Mouse (Mus musculus) Patski (cell line): ENCODE measurements around the gene Znhit3. TPM values are rescaled to one million over a fixed set of nuclear protein-coding genes. Genes with fewer than 3 reads are reported as not detected.
A peak's percentile ranks its signal among the peaks of the same experiment; 100 is the strongest.

Experiments
- ATAC-seq: fragments of 100-300 bp; one replicate; pipeline ENCODE4 v1.8.0; 2021
- CTCF ChIA-PET: fragments of 350-600 bp; sonication (Branson Sonifier 250); formaldehyde crosslinking; loops from one replicate; lab custom pipeline; 2022; ENCODE audit warnings: inconsistent platforms; lab: Charles Lee
- POLR2A ChIA-PET: fragments of 350-600 bp; sonication (Branson Sonifier 250); formaldehyde crosslinking; loops from one replicate; lab custom pipeline; 2022; ENCODE audit warnings: antibody characterized with exemption, inconsistent platforms; lab: Charles Lee
- DNase-seq: peaks from one replicate; pipeline ENCODE4 v3.0.0-alpha.2; 2011; ENCODE audit warnings: low read depth, low spot score
- H3K27me3 ChIP-seq: fragments of 371-371 bp; one replicate; pipeline ENCODE4 v1.5.1; 2021
- CTCF ChIP-seq: fragments of 100-300 bp; IDR thresholded peaks from one replicate; pipeline ENCODE4 v1.5.1; 2021
- in situ Hi-C: fragments of 300-500 bp; cut with MboI; formaldehyde crosslinking; loops from 3 replicates; pipeline ENCODE4 v1.11.1; 2018; ENCODE audit warnings: low pct_unique_long_range_greater_than_20kb, mixed read lengths
- polyA plus RNA-seq: library from polyadenylated mRNA; unstranded; gene quantifications from one replicate; pipeline ENCODE4 v1.2.3, GENCODE M21; 2021

The Znhit3 gene
- 18.7 TPM for polyA plus RNA-seq

DNA sequence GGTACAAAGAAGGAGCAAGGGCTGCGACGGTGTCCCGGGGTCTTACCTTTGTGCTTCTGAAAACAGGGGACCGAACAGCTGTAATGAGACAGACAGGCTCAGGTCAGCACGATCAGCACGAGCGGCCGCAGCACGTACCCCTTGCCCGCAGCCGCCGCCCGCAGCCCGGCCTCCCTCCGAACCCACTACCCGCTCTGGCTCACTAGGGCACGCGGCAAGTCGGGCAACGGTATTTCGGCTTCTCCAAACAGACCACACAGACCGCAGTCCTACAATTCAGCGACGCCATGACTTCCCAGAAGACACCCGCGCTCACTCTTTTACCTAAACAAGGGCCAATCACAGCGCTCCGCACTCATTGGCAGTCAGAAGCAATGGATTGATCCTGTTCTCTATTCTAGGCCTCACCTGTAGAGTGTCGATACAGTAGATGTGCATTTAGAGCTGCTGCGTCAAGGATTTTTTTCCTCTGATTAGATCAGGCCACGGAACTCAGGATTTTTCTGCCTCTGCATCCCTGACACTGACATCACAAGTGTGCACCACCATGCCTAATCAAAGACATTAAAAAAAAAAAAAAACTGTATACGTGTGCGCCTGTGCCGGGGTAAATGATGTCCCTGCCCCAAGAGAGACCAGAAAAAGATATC lies at the start of gene Znhit3:
Gene Znhit3, minus strand, starts transcription at position 314 of the 650 bp plus-strand sequence.
- TF ChIP-seq CTCF = no peak
- DNase-seq = peak; percentile 35
- peak; percentile 53 for ATAC-seq
- POLR2A ChIA-PET = interaction anchor here (0.7 to 1.0 kb wide), 3 partner anchors 8 to 35 kb away, joined by 3 read pairs; no protein-coding TSS in a partner anchor
- peaks cover 15% of the 10 kb centered on the region for H3K27me3 ChIP-seq
- in situ Hi-C loops = loop anchor here (5.0 kb wide), 1 partner anchor 61 kb away; no protein-coding TSS in a partner anchor
- CTCF ChIA-PET = interaction anchor here (1.1 kb wide), 1 partner anchor 58 kb away, joined by 3 read pairs; no protein-coding TSS in a partner anchor

DNA sequence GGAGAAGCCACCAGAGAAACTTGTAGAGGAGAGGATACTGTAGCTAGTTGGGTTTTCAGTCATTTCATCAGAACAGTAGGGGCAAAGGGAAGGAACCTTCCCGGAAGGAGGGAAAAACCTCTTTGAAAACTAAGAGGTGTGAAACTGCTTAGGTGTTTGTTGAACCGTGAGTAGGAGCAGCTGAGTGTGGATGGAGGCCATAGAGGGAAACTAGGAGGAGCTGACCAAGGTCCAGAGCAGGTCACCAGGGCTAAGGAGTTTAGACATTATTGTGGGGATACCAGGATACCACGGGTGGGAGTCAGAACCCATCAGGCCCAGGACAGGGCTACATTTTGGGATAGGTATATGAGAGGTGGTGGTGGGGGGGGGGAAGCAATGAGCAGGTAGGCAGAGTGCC lies 47.4 kb upstream of the Znhit3 start:
- ATAC-seq (no peak), DNase-seq (no peak)
- ChIA-PET POLR2A (no interaction called here), CTCF (no interaction called here)
- H3K27me3 ChIP-seq = peaks cover 35% of the 10 kb centered on the region
- in situ Hi-C loops = no loop called here
- no peak for TF ChIP-seq CTCF

DNA sequence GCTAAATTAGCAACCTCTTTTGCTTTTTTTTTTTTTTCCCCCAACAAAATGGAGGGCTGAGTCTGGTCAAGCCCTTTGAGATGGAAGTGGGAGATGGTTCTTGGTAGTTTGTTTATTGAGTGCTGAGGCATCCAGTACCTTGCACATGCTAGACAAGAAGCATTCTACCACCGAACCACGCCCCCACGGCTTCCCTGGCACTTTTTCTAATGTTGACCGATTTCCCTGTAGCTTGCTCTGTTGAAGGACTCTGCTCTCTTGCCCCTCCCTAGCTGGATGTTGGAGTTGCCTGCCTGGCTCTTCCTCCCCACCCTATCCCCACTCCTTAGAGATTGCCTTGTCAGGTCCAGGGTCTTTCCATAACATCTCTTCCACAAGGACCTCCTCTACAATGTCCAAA lies 46.4 kb upstream of the Znhit3 start:
- ChIA-PET CTCF (no interaction called here), POLR2A (no interaction called here)
- no peak for ATAC-seq
- DNase-seq = no peak
- peaks cover 45% of the 10 kb centered on the region for H3K27me3 ChIP-seq
- in situ Hi-C loops = no loop called here
- TF ChIP-seq CTCF = no peak

DNA sequence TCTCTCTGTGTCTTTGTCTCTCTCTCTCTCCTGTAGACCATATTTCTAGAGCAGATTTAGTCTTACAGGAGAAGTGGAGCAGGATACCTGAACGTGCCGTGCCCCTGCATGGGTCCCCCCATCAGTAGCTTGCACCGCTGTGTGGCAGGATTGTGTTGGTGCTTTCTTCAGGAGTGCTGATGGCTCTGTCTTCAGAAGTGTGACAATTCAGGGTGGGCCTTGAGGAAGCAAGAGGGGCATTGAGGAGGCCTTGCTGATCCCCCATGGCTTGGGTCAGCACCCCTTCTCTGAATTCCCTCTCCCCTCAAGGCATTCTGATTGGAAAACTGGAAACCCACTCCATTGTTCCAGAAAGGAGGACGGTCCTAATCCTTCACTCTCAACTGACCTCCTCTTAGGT lies 45.4 kb upstream of the Znhit3 start:
- peaks cover 53% of the 10 kb centered on the region for H3K27me3 ChIP-seq
- no peak for DNase-seq
- in situ Hi-C loops = no loop called here
- no peak for ATAC-seq
- ChIA-PET POLR2A (interaction anchor here (0.6 kb wide), 1 partner anchor 20 kb away, joined by 3 read pairs; no protein-coding TSS in a partner anchor), CTCF (interaction anchor here (1.4 kb wide), 1 partner anchor 43 kb away, joined by 9 read pairs; no protein-coding TSS in a partner anchor)
- no peak for TF ChIP-seq CTCF

DNA sequence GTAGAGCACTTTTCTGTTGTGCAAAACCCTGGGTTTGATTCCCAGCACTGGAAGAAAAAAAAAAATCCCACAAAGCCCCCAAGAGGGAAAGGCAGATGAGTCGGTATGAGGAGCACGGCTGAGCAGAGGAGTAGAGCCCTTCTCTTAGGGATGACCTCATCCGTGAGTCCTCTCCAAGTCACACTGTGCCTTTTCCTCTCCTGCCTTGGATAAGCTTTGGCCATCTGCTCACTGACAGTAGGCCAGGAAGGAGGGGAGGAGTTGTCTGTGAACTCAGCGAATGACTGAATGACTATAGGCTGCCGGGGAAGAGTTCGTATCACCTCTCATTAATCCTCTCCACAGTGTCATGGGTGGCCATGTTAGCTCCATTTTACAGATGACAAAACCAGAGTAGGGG lies 44.6 kb upstream of the Znhit3 start:
- H3K27me3 ChIP-seq = peaks cover 61% of the 10 kb centered on the region
- ATAC-seq (no peak), DNase-seq (no peak)
- no peak for TF ChIP-seq CTCF
- CTCF ChIA-PET = interaction anchor here (1.4 kb wide), 1 partner anchor 42 kb away, joined by 9 read pairs; no protein-coding TSS in a partner anchor
- in situ Hi-C loops = no loop called here
- POLR2A ChIA-PET = no interaction called here

DNA sequence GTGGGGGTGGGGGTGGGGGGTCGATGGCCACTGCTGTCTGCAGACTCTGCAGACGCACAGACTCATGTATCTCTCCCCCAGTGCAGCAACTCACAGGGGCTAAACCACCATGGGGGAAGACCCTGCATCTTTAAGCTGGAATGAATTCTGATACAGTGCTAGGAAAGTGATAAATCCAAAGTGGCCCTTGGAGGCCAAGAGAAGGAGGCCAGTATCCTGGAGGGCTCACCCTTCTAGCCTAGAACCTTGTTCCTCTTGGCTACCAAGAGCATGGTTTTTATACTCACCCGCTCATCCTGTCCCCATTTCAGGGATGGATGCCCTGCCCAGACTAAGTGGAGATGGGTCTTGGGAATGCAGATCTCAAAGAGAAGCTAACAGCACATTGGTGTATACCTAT lies 44.1 kb upstream of the Znhit3 start:
- POLR2A ChIA-PET = no interaction called here
- ATAC-seq (no peak), DNase-seq (no peak)
- H3K27me3 ChIP-seq = peaks cover 61% of the 10 kb centered on the region
- in situ Hi-C loops = no loop called here
- CTCF ChIA-PET = interaction anchor here (1.4 kb wide), 1 partner anchor 41 kb away, joined by 9 read pairs; no protein-coding TSS in a partner anchor
- no peak for TF ChIP-seq CTCF

DNA sequence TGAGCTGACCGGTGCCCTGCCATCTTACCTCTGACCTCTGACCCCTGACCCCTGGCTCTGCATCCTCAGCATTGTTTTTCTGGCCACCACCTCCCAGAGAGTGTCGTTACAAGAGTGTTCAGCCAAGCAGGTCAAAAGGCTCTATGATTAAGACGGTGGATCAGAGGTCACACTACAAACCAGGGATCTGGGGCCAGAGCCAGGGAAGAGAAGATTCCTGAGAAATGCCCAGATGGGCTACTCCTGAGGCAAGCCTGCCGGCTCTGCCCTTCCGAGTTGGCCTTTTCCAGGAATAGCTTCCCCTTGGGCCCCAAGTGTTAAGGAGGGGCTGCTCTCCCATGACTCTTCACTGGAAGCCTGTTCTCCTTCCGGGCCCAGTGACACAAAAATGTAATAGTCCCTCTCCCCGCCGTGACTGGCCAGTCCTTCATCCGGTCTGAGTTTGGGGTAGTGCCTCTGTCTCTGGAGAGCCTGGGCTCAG lies 43.6 kb upstream of the Znhit3 start:
- POLR2A ChIA-PET = no interaction called here
- H3K27me3 ChIP-seq = peaks cover 66% of the 10 kb centered on the region
- in situ Hi-C loops = no loop called here
- no peak for TF ChIP-seq CTCF
- DNase-seq = peak; percentile 54
- CTCF ChIA-PET = no interaction called here
- peak; percentile 9 for ATAC-seq

DNA sequence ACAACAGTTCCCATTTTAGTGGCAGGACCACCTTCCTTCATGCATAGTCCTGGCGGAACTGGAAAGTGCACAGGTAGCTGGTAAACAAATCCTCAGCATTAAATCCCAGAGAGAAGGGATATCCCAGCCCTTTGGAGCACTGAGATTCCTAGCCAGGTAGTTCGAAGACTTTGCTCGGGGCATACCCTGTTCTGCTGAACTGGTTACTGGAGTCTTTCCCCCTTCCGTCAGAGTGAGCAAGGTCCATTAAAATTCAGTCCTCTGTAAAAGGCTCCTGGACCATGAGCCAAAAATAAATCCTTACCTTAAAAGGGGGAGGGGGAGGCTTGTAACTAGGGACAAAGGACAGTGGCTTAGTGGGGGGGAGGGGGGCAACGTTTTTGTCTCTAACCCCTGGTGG lies 43.0 kb upstream of the Znhit3 start:
- no peak for TF ChIP-seq CTCF
- DNase-seq = no peak
- ChIA-PET CTCF (no interaction called here), POLR2A (no interaction called here)
- in situ Hi-C loops = no loop called here
- ATAC-seq = no peak
- H3K27me3 ChIP-seq = peaks cover 61% of the 10 kb centered on the region

DNA sequence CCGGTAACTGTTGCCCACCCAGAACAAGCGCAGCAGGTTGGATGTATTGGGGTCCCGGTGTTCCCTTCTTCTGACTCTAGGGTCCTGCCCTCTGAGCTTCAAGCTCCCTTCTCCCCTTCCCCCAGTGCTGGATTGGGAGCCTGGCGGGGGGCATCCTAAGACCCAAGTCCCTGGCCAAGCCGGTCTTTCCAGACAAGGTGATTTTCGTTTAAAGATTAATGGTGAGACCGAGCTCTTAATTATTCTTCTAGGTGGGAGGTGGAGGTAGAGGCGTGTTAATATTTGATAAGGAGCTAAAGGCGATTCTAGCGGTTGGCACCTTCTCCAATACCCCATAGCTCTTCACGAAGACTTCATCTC lies 42.1 kb upstream of the Znhit3 start:
- TF ChIP-seq CTCF = no peak
- no peak for ATAC-seq
- DNase-seq = no peak
- in situ Hi-C loops = no loop called here
- H3K27me3 ChIP-seq = peaks cover 60% of the 10 kb centered on the region
- CTCF ChIA-PET = no interaction called here
- POLR2A ChIA-PET = no interaction called here

DNA sequence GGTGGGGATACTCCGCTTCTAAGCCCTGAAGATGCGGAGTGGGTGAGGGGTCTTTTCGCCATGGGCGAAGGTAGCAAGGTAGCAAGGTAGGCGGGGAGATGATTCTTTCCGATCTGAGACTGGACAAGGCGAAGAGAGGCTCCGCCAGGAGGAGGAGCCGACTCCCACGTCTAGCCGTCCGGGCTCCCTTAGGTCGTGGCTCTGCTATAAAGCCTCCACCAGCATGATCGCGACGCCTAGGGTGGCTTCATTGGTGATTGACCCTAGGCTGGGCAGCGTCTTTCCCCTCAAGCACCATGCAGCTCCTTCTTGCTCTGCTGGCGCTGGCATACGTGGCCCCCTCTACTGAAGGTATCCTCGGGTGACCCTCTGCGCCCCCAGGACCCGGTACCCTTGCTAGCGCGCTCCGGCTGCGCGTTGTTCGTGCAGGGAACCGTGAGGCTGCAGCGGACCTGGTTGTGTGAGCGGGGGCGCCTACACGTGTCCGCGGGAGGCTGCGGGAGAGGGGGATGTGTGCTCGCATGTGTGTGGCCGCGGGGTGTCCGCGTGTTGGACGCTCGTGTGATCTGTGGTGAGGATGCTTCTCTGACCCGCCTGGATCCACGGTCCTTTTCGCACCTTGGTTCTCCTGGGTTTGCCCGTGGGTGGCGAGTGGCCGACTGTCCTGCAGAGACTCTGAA lies 41.6 kb upstream of the Znhit3 start, which contains the start of gene Car4:
Gene Car4, plus strand, starts transcription at position 196 of the 680 bp plus-strand sequence.
- H3K27me3 ChIP-seq = peaks cover 61% of the 10 kb centered on the region
- ChIA-PET POLR2A (no interaction called here), CTCF (interaction anchor here (1.0 kb wide), 1 partner anchor 12 kb away, joined by 3 read pairs; no protein-coding TSS in a partner anchor)
- ATAC-seq (no peak), DNase-seq (no peak)
- in situ Hi-C loops = no loop called here
- no peak for TF ChIP-seq CTCF

DNA sequence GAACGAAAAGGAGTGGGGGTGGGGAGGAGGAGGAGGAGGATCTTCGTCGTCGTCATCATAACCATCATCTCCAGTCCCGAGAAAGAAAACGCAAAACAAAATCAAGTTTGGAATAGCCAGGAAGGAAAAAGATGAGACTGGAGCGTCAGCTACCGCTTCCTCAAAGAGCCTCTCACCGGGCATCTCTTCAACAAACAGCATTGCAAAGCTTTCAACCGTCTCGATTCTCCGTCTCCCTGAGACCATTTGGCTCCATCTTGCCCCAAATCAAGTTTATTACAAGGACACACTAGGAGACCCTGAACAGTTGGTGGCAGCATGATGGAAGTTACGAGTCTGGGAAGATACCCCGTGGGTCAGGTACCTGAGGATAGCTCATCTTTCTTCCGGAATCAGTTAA lies 41.0 kb upstream of the Znhit3 start:
- in situ Hi-C loops = no loop called here
- peaks cover 64% of the 10 kb centered on the region for H3K27me3 ChIP-seq
- TF ChIP-seq CTCF = no peak
- POLR2A ChIA-PET = no interaction called here
- ATAC-seq (no peak), DNase-seq (no peak)
- CTCF ChIA-PET = interaction anchor here (1.0 kb wide), 1 partner anchor 12 kb away, joined by 3 read pairs; no protein-coding TSS in a partner anchor
